Mouse (Mus musculus) subcutaneous adipose tissue, adult 2 months (tissue): Measurements from ENCODE around the gene Evc. TPM values are rescaled to one million over a fixed set of nuclear protein-coding genes. Genes with fewer than 3 reads are reported as not detected.

Experiments used
- polyA plus RNA-seq: library from polyadenylated mRNA; depleted of rRNA; stranded (reverse); fragments of >200 nt; gene quantifications from 2 replicates; pipeline ENCODE4 v1.2.3, GENCODE M21; 2012; ENCODE audit warnings: low replicate concordance; rRNA removed

Evc gene
- 13.1 and 39.8 TPM in 2 replicates for polyA plus RNA-seq

DNA sequence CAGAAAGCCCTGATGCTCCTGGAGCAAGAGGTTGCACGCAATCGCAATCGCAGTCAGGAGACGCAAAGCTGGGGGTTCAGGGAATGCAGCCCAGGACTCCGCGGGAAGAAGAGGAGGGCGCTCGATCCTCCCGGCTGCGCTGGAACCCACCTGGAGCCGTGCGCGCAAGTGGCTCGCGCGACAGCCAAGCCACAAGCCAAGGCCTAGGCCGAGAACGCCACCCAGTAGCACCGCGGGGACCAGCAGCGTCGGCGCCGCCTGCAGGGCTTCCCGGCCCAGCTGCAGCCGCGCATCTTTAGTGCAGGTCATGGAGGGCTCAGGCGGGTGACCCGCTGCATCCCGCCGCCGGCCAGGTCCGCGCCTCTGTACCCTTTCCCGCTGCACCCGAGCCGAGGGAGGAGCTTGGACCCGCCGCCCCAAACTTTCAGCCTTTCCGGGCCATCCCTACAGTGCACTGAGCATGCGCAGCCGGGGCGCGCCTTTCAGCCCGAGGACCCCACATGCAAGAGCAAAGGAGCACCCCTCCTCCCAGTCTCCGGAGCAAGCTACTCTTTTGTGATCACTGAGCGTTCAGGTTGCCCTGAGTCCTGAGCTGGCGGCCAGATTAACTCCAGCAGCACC is at the start of gene Evc:
Gene Evc (minus strand): TSS at position 410 of the 621 bp plus-strand sequence.

DNA sequence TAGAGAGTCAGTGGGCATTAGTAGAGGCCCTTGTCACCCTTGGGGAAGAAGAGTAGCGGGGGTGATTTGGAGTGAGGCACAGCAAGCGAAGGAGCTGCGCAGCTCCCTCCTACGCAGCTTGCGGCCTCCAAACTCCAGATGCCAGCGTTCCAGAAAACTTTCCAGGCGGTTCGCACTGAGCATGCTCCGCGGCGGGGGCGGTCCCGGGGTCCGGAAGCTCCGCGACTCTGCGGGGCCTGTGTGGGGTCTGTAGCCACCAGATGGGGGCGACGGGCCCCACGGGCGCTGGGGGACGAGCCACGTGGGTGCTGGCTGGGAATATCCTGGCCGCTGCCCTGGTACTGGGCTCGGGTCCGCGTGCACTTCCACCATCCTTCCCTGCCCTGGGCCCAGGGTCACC is 1.6 kb upstream of the Evc start, which contains the start of gene Evc2:
Gene Evc2 (plus strand): TSS at position 212 of the 400 bp plus-strand sequence.

DNA sequence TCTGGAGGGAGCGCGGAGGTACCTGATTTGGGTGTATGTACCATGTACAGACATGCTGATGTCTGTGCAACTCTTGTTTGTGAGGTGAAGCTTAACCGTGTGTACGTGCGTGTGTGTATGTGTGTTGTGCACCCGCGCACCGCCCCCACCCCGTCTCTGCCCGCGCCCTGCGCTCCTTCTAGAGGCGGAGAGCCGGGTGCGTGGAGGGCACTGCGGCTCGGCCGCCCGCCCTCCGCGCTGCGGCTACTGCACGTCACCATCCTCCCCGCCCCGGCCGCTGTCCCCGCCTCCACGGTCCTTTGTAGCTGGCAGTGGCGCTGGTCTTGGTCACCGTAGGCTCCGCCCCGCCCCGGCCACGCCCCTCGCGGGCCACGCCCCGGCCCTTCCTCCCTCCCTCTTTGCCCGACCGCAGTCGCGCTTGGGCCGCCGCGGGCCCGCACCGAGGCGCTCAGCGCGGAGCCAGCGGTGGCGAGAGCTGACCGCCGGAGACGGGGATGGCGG is 95.0 kb downstream of the Evc start, which contains the start of gene Crmp1:
Gene Crmp1 (plus strand): TSS at position 290 of the 501 bp plus-strand sequence.

Other genes with a start within 250 kb of the Evc start
- gene Crmp1, start 95.0 kb downstream of the Evc start, polyA plus RNA-seq = 0.50 and 3.3 TPM in 2 replicates
- gene Evc2, start 1.6 kb upstream of the Evc start, polyA plus RNA-seq = 20.4 and 50.4 TPM in 2 replicates